Mouse (Mus musculus): ENCODE measurements around the gene Tedc2.

DNA sequence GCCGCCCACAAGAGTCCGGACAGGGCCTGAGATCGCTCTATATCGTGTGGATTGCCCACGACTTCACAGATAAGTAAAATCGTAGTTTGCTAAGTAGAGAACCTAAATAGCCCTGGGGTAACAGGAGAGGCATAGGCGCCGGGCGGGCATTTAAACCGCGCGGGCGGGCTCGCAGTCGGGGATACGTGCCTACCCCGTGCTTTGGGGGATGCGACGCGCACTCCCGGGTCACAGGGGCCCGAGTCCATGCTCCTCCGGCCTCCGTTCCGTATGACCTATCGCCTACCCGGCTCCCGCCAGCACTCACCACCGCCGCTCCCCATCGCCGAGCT, 30.3 kb upstream of the Tedc2 start:
- TF ChIP-seq POLR2A (IDR thresholded peaks at IDR 0.05; ENCODE audit: low read depth, low read length) (no peak), CTCF (IDR thresholded peaks at IDR 0.05; ENCODE audit: extremely low read depth, insufficient read length, insufficient replicate concordance, low read depth, low read length) (no peak)
